Mouse (Mus musculus) liver, postnatal 0 days (tissue): ENCODE data around the gene Nrp2.

Experiments
- CTCF ChIP-seq: sonication (generic); IDR thresholded peaks from 2 replicates; pipeline ENCODE4 v1.5.1; 2016; ENCODE audit warnings: antibody characterized with exemption, low read depth
- EP300 ChIP-seq: IDR thresholded peaks from 2 replicates; pipeline ENCODE4 v1.6.1; 2016; ENCODE audit warnings: antibody characterized with exemption, low read depth, mild to moderate bottlenecking

DNA sequence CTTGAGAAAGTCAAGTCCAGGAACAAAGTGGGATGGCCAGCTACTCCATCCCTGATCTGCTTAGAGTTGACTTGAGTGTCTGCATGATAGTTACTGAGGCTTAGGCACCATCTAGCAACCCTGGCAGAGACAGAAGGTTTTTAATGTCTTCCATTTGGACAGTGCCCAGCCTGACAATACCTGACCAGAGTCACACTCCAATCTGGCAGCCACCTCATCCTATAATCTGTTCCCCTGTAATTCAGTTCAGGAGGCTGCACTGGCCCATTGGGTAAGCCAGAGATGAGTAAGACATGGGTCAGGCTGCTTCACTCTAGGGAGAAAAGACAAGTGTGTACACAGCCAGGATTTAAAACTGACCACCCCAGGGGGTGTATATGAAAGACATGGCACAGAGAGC is 79.5 kb downstream of the Nrp2 start:
- TF ChIP-seq EP300 (no peak), CTCF (no peak)
